Mouse (Mus musculus) hematopoietic stem cell, adult 5-6 weeks (primary cell): ENCODE measurements at regions not wholly inside any gene's neighbourhood (a gene's known extent, or its start where the extent isn't known, plus 50 kb on each side); places are given as distances from the start of the nearest gene placed in this dataset.
A peak's percentile ranks its signal among the peaks of the same experiment; 100 is the strongest.

Experiments
- ATAC-seq, 2 experiments: fragments of 125-278 bp in 1 of 2; replicated peaks in 1 of 2; 2 replicates each; pipeline ENCODE4 v1.8.0; 2016 to 2017; ENCODE audit warnings: inconsistent platforms in 2 of 2, mild to moderate bottlenecking in 2 of 2, moderate number of reproducible peaks in 2 of 2, low read depth in 1 of 2, moderate TSS enrichment in 1 of 2; ENCODE audit not compliant: low FRiP score in 2 of 2, poor library complexity in 2 of 2, severe bottlenecking in 2 of 2, insufficient read depth in 1 of 2, low TSS enrichment in 1 of 2

GRCm38 (mm10) chr10:126470838-126471491 is 430.2 kb downstream of the Atp23 start:
- ATAC-seq, result peak in 1 of 2 experiments; percentile 32; a peak in 1 of 4 replicates

GRCm38 (mm10) chr10:126462770-126463169 is 438.4 kb downstream of the Atp23 start:
- ATAC-seq, result no peak

DNA sequence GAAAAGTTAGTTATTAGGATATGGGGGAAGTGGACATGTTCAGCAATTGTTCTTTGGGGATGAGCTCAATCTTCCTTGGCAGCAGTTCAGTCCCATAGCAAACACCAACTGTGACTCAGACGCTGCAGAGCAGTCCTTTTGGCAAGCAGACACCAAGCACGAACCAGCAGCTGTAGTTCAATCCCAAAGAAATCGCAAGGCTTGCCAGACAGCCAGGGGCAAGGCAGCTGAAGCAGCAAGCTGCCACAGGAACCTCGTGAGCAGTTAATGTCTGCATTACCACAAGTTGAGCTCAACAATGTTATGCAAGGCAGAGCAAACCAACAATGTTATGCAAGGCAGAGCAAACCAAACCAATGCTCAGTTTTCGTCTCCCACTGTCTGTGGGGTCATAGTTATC is 442.6 kb downstream of the Atp23 start:
- ATAC-seq, result no peak

DNA sequence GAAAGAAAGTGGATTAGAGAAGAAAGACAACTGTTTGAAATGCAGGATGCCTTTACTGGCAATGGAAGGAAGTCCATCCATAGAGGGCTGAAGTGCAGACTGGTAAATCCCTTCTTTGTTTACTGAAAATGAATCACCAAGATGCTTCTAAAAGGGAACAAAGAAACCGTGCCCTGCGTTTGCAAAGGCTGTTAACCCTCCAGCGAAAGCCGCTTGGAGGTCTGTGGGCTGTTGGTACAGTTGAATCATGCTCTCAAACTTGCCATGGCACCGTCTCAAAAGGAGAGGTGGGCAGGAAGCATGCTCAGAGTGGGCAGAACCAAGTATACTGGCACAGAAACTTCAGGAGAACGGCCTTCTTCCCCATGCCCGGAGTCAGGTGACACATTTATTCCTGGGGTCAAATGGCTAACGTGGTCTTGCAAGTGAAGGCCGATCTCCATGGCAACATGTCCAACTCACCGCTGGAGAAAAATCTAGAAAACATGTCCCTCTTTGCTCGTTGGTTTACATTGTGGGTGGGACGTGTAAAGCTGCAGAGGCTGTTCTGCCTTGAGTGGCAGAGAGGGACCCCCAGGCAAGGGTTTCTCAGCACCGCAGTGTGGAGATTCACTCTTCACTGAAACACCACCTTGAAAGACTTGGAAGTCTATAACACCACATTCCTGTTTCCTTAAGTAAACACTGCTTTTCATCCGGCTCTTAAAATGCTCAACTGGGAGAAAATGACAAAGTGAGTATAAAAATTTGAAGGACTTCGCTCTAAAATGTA is 448.2 kb downstream of the Atp23 start:
- ATAC-seq, result no peak

GRCm38 (mm10) chr10:126452057-126452622 is 449.0 kb downstream of the Atp23 start:
- ATAC-seq, result no peak

- ATAC-seq, result no peak
Observed at GRCm38 (mm10) chr10:126431222-126431621, 465.3 kb downstream of the Lrig3 start.

DNA sequence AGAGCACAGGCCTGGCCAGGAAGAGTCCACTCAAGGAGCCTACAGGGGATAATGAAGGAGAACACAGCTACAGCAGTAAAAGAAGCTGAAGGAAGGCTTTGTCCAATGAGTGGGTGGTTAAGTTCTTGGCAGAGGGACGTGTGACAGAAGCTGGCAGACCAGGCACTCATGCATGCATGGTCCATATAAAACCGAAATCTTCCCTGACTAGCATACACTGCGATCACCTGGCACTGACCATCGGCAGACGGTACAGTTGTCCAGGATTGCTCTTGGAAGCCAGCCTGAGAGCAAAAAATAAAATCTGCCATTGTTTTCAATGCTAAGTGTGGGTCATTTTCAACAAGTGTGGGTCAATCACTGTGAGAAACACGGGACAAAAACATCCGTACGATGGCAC is 464.4 kb downstream of the Lrig3 start:
- no peak for ATAC-seq

DNA sequence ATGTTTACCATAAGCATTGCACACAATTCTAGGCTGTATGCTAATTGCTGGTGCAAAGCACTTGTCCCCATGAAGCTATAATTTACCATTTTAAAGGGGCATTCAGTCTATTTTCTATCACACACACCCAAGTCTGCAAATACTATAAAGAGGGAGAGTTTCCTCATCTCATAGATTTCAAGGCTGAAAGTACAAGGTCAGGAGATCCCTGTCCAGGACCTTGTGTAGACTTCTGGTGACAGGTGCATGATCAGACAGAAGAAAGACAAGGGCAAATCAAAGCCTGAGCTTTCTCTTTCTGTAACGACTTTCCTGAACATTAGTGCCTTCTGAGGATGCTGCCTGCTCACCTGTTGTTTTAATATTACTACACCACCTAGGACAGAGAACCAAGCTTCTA is 463.5 kb downstream of the Lrig3 start:
- ATAC-seq, result no peak

GRCm38 (mm10) chr10:126422066-126422465 is 456.1 kb downstream of the Lrig3 start:
- no peak for ATAC-seq

DNA sequence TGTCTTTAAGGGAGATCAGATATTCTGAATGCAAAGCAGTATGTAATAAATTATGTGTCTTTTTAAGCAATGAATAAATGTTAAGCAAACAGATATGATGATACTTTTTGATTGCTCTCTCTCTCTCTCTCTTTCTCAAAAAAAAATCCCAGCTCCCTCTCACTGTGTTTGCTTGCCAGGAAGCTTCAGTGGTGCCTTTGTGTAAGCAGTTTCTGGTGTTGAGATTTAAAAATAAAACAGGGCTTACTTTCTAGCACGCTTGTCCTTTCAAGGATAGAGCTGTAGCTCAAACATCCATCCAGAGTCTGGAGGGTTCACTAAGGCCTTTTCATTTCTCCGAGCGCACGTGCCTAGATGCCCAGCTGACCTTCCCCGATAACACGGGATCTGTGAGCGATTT is 447.8 kb downstream of the Lrig3 start:
- ATAC-seq, result no peak

- ATAC-seq, result no peak
Observed at GRCm38 (mm10) chr10:126392235-126392634, 426.3 kb downstream of the Lrig3 start.

GRCm38 (mm10) chr10:126391770-126392169 is 425.8 kb downstream of the Lrig3 start:
- ATAC-seq, result no peak

GRCm38 (mm10) chr10:126386430-126386829 is 420.5 kb downstream of the Lrig3 start:
- ATAC-seq, result no peak

GRCm38 (mm10) chr10:126385644-126386043 is 419.7 kb downstream of the Lrig3 start:
- no peak for ATAC-seq

DNA sequence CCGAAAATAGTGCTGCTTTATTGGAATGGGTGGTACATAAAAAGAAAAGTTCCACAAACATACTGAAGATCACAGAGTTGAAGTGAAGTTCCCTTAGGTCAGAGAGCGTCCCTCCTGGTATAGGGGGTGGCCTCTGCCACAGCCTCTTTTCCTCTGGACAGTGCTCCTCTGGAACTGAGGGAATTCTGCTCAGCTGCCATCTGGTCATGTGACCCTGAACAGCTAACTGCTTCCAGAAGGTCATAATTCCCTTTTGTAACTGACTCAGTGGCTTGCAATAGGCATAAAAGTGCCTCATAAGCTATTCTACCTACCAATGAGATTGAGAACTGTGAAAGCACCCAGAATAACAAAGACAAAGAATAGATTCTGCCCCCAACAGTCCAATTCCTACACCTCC is 414.4 kb downstream of the Lrig3 start:
- ATAC-seq, result no peak

- no peak for ATAC-seq
Observed at GRCm38 (mm10) chr10:126379239-126379638, 413.3 kb downstream of the Lrig3 start.

- ATAC-seq, result no peak
Observed at GRCm38 (mm10) chr10:126373906-126374305, 407.9 kb downstream of the Lrig3 start.

- ATAC-seq, result no peak
Observed at GRCm38 (mm10) chr10:126371881-126372280, 405.9 kb downstream of the Lrig3 start.
